Mouse (Mus musculus) embryonic fibroblast, embryonic 13.5 days (primary cell): ENCODE data around the gene Bid.

ENCODE experiments used
- CTCF ChIP-seq: IDR thresholded peaks from 2 replicates; pipeline ENCODE4 v1.5.1; 2011; ENCODE audit warnings: mild to moderate bottlenecking, control low read depth, low read length, moderate library complexity, borderline replicate concordance; ENCODE audit not compliant: insufficient read depth
- POLR2A ChIP-seq: IDR thresholded peaks from 2 replicates; pipeline ENCODE4 v1.6.1; 2011; ENCODE audit warnings: low read depth, mild to moderate bottlenecking, control low read depth, low read length, moderate library complexity

DNA sequence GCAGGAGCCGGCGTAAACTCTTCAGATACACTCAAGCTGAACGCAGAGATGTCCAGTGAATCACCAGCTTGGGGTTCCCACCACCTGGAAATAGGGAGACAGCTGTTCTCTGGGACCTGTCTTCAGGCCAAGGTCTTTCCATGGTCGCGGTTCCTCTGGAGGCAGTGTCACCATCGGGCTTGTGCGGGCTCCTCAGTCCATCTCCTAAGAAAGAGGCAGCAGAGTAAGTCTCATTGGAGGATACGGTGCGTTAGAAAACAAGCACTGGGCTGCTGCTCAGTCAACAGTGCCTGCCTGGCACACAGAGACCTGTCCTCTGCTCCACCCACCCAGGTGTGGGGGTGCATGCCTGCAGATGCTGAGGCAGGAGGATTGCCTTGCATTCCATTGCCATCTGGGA is 22.6 kb downstream of the Bid start:
- TF ChIP-seq POLR2A (no peak), CTCF (no peak)
